Mouse (Mus musculus) heart, embryonic 15.5 days (tissue): ENCODE results near the gene Gdf1. TPM values are rescaled to one million over a fixed set of nuclear protein-coding genes. Genes with fewer than 3 reads are reported as not detected.

ENCODE experiments used
- ATAC-seq: fragments of 200-750 bp; cut with Nextera tagmentation; replicated peaks from 2 replicates; pipeline ENCODE4 v1.8.0; 2017; ENCODE audit warnings: low read depth, moderate TSS enrichment; ENCODE audit not compliant: insufficient number of reproducible peaks, insufficient read depth, low FRiP score
- H3K27ac ChIP-seq: fragments of 300-500 bp; sonication (generic); 2 replicates; pipeline ENCODE4 v1.5.1; 2015; ENCODE audit warnings: mild to moderate bottlenecking, inconsistent platforms
- H3K27me3 ChIP-seq: fragments of 300-500 bp; sonication (generic); 2 replicates; pipeline ENCODE4 v1.6.1; 2015; ENCODE audit warnings: inconsistent platforms
- H3K36me3 ChIP-seq: fragments of 300-500 bp; sonication (generic); 2 replicates; pipeline ENCODE4 v1.6.1; 2015; ENCODE audit warnings: mild to moderate bottlenecking, inconsistent platforms
- H3K4me1 ChIP-seq: fragments of 300-500 bp; sonication (generic); replicated peaks from 2 replicates; pipeline ENCODE4 v1.6.1; 2015; ENCODE audit warnings: inconsistent platforms
- H3K4me2 ChIP-seq: fragments of 300-500 bp; sonication (generic); 2 replicates; pipeline ENCODE4 v1.6.1; 2015; ENCODE audit warnings: inconsistent platforms, mild to moderate bottlenecking, moderate library complexity
- H3K4me3 ChIP-seq: fragments of 300-500 bp; sonication (generic); 2 replicates; pipeline ENCODE4 v1.5.1; 2015; ENCODE audit warnings: mild to moderate bottlenecking, inconsistent platforms
- H3K9ac ChIP-seq: fragments of 300-500 bp; sonication (generic); 2 replicates; pipeline ENCODE4 v1.6.1; 2015; ENCODE audit warnings: mild to moderate bottlenecking, inconsistent platforms
- H3K9me3 ChIP-seq: fragments of 300-500 bp; sonication (generic); replicated peaks from 2 replicates; pipeline ENCODE4 v1.6.1; 2016; ENCODE audit warnings: inconsistent platforms
- WGBS: fragments of 180-500 bp; shearing (Covaris S2); methylation state at CpG from one replicate; pipeline ENCODE4 v1.1.7; 2015; ENCODE audit warnings: mixed read lengths; 5-methylcytosine and 5-hydroxymethylcytosine counted together
- polyA plus RNA-seq: library from polyadenylated mRNA; unstranded; fragments of >200 nt; fragmentation: Nextera tagmentation; extraction: Ambion mirVana; gene quantifications from 2 replicates; pipeline ENCODE4 v1.2.1, GENCODE M21; 2015

Gdf1 gene
- 0.31 and 1.4 TPM in 2 replicates for polyA plus RNA-seq

DNA sequence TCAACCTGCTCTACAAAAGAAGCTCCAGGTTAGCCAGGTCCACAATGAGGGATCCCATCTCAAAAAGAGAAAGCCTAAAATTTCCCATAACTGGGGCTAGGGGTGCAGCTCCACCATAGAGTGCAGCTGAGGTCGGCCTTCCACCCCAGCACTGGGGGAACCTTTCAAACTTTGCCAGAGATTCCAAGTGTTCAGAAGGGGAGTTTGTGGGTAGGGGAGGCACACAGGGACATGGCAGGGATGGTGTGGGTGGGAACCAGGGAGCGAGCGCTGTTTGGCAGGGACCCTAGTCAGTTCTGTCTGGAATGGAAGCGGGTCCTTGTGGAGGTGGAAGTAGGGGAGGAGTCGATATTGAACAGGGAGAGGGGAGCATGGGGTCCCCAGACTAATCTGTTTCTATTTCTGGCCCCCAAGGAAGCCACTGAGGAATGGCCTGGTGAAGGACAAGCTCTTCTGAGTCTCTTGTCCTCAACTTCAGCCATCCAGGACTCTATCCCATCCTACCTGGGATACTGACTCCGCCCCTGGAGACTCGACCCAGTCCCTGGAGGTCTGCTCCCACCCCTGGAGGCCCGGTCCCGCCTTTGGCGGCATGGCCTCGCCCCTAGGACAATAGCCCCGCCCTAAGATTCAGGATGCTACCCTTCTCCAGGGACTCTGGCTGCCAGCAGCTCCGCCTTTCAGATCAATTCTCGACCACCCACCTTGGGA lies at the start of gene Gdf1:
Gene Gdf1, plus strand, starts transcription at position 694 of the 711 bp plus-strand sequence.
- Histone ChIP-seq H3K4me2 (peak within 1 kb of the TSS; percentile 53), H3K27ac (no peak within 1 kb of the TSS), H3K27me3 (peaks cover 19% of the 10 kb centered on the region), H3K4me3 (peak within 1 kb of the TSS; percentile 15), H3K36me3 (peaks cover 31% of the 10 kb centered on the region), H3K4me1 (peaks cover 23% of the 10 kb centered on the region), H3K9me3 (no peaks in the 10 kb centered on the region), H3K9ac (peak within 1 kb of the TSS; percentile 21; the same call in 1 of the 2 replicates)
- 31% methylated on average over 14 of the region's 14 CpGs for WGBS
- ATAC-seq, result no peak

DNA sequence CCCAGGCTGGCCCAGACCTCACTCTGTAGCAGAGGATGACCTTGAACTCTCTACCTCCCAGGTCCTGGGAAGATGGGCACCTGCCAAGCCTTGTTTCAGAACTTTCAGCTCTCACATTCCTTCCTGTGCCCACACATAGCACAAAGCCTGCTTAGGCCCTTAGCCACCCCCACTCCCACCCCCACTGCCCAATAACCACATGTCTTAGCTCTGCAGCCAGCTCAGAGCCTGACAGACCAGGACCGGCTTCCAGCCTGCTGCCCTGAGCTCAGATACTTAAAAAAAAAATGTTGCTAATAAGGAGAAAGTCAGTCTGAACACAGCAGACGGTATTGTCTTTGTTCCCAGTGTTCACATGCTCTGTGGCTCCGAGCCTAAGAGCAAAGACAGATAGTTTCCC lies 48.6 kb upstream of the Gdf1 start:
- H3K4me1 ChIP-seq, result peaks cover 43% of the 10 kb centered on the region
- WGBS, result 43% methylated on average over 3 of the region's 3 CpGs
- H3K36me3 ChIP-seq, result peaks cover 9% of the 10 kb centered on the region
- H3K27me3 ChIP-seq, result no peaks in the 10 kb centered on the region
- no peak overlapping the region for H3K9ac ChIP-seq
- H3K4me2 ChIP-seq, result no peak overlapping the region
- peak overlapping the region; percentile 86; the same call in 1 of the 2 replicates for H3K27ac ChIP-seq
- no peak overlapping the region for H3K4me3 ChIP-seq
- H3K9me3 ChIP-seq, result no peaks in the 10 kb centered on the region
- ATAC-seq, result no peak

DNA sequence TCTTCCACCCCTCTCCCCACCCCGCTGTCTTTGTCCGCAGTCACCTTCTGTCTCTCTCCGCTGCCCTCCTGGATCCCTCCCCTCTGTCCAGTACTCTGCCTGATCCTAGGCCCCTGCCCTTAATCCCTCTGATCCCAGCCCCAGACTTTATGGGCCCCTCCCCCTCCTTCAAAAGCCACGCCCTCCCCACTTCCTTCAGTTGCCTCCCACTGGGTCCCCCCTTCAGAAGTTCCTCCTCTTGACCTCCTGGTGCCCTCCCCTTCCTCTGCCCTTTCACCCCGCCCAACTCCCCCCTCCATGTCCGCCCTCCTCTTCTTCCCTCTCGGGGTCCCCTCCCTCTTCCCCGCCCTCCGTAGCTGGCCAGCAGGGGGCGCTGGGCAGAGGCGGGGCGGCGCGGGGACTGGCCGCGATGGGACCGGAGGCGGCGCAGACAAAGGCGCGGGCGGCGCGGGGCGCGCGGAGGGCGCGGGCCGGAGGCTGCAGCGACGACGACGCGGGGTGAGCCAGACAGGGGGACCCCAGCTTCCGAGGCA lies 46.9 kb upstream of the Gdf1 start, which contains the start of gene Homer3:
Gene Homer3, plus strand, starts transcription at position 225 of the 533 bp plus-strand sequence.
- H3K4me1 ChIP-seq, result peaks cover 43% of the 10 kb centered on the region

DNA sequence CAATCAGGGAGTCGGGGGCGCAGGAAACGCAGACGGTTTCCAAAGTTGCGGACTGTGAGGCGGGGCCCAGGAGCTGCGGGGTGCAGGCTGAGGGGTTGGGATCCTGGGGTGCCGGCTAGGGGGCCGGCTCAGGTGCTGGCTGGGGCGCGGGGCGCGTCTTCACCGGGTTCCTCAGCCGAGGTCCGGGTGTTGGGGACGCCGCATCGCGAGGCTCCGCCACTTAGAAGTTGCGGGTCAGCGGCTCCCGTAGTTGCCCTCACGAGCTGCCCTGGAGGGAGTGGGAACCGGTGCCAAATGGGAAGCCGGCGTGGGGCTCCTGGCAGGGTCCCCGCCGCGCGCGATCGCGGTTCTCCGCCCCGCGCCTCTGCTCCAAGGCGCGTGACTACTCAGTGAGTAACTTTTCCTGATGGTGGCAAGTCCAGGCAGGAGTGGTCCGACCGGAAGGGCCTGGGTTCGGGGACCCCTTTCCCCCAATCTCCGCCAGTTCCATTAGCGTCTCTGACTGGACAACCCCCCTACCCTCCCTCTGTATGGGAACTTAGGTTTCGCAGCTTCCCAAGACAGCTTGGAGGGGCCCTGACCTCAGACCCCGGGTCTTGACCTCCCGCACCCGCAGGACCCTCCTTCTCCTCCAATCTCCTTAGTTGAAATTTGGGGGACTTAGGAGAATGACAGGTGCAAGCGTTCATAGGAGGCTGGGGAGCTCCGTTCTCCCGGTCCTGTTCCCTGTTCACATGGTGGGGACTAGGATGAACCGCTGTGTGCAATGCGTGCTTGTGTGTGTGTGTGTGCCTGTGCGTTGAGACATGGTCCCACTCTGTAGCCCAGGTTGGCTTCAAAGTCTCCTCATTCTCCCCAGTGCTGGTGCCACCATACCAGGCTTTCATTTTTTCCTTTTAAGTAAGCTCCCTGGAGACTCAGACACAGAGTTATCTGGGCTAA lies 46.2 kb upstream of the Gdf1 start:
- Histone ChIP-seq H3K36me3 (peaks cover 29% of the 10 kb centered on the region), H3K27ac (peak overlapping the region; percentile 86), H3K9me3 (no peaks in the 10 kb centered on the region), H3K27me3 (no peaks in the 10 kb centered on the region), H3K4me1 (peaks cover 38% of the 10 kb centered on the region), H3K4me3 (peak overlapping the region; percentile 97), H3K9ac (peak overlapping the region; percentile 96), H3K4me2 (peak overlapping the region; percentile 96)
- WGBS, result 1% methylated on average over 55 of the region's 55 CpGs
- peak; percentile 19 for ATAC-seq

More for the DNA sequence above, 46.9 kb upstream of the Gdf1 start, which contains the start of gene Homer3:
- Histone ChIP-seq H3K36me3 (peaks cover 25% of the 10 kb centered on the region), H3K4me2 (peak within 1 kb of the TSS; percentile 96), H3K4me3 (peak within 1 kb of the TSS; percentile 97), H3K27me3 (no peaks in the 10 kb centered on the region), H3K9me3 (no peaks in the 10 kb centered on the region), H3K27ac (peak within 1 kb of the TSS; percentile 86), H3K9ac (peak within 1 kb of the TSS; percentile 96)
- 2% methylated on average over 36 of the region's 36 CpGs for WGBS
- peak; percentile 87 for ATAC-seq

DNA sequence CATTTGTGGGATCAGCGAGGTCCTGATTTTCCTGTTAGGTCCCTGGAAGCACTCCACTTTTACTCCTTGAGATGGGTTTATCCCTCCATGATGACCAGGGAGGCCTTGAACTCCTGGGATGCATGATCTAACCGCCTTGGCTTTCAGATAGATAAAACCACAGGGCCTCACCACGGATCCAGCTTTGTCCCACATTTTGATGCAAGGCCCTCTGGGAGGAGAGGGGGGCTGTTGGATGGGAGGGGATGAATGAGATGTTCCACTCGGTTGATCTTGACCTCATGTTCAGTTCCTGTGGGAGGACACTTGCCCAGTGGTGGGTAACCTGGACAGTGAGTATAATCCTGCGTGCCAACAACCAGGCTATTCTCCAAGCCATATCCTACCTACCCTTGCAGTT lies 45.2 kb upstream of the Gdf1 start:
- H3K9ac ChIP-seq, result no peak overlapping the region
- no peaks in the 10 kb centered on the region for H3K9me3 ChIP-seq
- peaks cover 31% of the 10 kb centered on the region for H3K36me3 ChIP-seq
- ATAC-seq, result no peak
- peak overlapping the region; percentile 97; the same call in 1 of the 2 replicates for H3K4me3 ChIP-seq
- no peaks in the 10 kb centered on the region for H3K27me3 ChIP-seq
- no peak overlapping the region for H3K27ac ChIP-seq
- peaks cover 28% of the 10 kb centered on the region for H3K4me1 ChIP-seq
- H3K4me2 ChIP-seq, result peak overlapping the region; percentile 96; the same call in 1 of the 2 replicates
- WGBS, result 70% methylated on average over 5 of the region's 5 CpGs

DNA sequence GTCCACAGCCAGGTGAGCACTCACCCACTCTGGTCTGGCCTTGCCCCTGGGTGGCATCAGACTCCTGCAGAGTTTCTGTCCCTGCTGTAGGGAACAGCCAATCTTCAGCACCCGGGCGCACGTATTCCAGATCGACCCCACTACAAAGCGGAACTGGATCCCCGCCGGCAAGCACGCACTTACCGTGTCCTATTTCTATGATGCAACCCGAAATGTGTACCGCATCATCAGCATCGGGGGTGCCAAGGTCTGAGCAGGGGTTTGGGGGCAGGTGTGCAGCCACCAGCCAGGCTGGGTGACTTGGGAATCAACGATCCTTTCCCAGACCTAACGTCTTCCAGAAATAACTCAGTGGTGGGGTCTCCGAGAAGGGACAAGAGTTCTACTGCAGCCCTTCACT lies 44.3 kb upstream of the Gdf1 start:
- no peak overlapping the region for H3K27ac ChIP-seq
- no peak overlapping the region for H3K9ac ChIP-seq
- H3K27me3 ChIP-seq, result no peaks in the 10 kb centered on the region
- H3K4me1 ChIP-seq, result peaks cover 26% of the 10 kb centered on the region
- no peak for ATAC-seq
- peaks cover 34% of the 10 kb centered on the region for H3K36me3 ChIP-seq
- WGBS, result 91% methylated on average over 15 of the region's 15 CpGs
- H3K4me2 ChIP-seq, result no peak overlapping the region
- H3K4me3 ChIP-seq, result no peak overlapping the region
- H3K9me3 ChIP-seq, result no peaks in the 10 kb centered on the region

DNA sequence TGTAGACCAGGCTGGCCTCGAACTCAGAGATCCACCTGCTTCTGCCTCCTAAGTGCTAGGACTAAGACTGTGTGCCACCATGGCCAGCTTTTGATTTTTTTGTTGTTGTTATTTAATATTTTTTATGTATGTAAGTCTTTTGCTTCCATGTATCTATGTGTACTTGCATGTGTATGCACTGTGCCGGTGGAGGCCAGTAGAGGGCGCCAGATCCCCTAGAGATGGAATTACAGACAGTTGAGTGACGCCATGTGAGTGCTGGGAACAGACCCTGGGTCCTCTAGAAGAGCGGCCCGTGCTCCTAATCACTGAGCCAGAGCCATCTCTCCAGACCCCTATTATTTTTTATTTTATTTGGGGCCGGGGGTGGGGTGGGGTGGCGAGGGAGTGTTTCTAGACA lies 42.9 kb upstream of the Gdf1 start:
- H3K4me3 ChIP-seq, result no peak overlapping the region
- no peak overlapping the region for H3K9ac ChIP-seq
- no peaks in the 10 kb centered on the region for H3K9me3 ChIP-seq
- no peak overlapping the region for H3K27ac ChIP-seq
- no peaks in the 10 kb centered on the region for H3K27me3 ChIP-seq
- peaks cover 48% of the 10 kb centered on the region for H3K36me3 ChIP-seq
- no peak overlapping the region for H3K4me2 ChIP-seq
- ATAC-seq, result no peak
- WGBS, result 84% methylated on average over 8 of the region's 8 CpGs
- peaks cover 13% of the 10 kb centered on the region for H3K4me1 ChIP-seq

DNA sequence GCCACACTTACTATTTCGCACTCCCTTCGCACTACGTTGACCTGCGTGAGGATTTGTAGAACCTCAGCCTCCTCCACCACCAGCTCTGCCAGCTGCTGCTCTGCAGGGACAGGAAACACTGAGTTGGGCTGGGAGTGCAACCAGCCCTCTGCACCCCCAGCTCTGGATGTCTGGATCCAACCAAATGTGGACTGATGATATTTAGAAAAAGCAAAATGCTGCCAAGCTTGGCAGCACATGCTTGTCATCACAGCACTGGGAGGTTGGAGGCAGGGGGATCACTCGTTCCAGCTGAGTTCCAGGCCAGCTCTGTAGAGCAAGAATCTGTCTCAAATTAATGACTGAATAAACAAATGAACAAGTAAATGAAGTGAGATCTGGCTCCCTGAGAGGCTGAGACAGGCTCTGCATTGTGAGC lies 35.6 kb upstream of the Gdf1 start:
- Histone ChIP-seq H3K27me3 (no peaks in the 10 kb centered on the region), H3K27ac (peak overlapping the region; percentile 33; the same call in 1 of the 2 replicates), H3K36me3 (peaks cover 79% of the 10 kb centered on the region), H3K4me2 (no peak overlapping the region), H3K9me3 (no peaks in the 10 kb centered on the region), H3K4me3 (no peak overlapping the region), H3K9ac (no peak overlapping the region; the same call in 1 of the 2 replicates), H3K4me1 (peaks cover 5% of the 10 kb centered on the region; the same call in 1 of the 2 replicates)
- ATAC-seq, result no peak; the same call in 1 of the 2 replicates
- WGBS, result 56% methylated on average over 5 of the region's 5 CpGs

DNA sequence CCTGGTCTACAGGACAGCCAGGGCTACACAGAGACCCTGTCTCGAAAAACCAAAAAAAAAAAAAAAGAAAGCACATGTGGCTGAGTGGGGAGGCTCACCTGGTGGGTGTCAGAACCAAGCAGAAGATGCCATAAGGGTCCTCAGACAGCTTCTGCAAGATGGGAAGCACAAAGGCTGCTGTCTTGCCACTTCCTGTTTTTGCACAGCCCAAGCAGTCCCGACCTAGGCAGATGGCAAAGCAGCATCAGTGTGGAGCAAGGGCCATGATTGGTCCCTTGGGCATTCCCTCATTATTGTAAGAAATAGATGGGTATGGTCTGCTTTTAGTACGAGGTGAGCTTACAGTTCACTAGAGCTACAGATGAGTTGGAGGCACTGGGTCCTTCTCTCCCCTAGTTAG lies 28.7 kb upstream of the Gdf1 start:
- H3K36me3 ChIP-seq, result peaks cover 50% of the 10 kb centered on the region
- 82% methylated on average over 3 of the region's 3 CpGs for WGBS
- 0 out of 2 replicates have a peak overlapping the region, but pooled peaks have one; percentile 64 for H3K4me3 ChIP-seq
- no peak overlapping the region for H3K9ac ChIP-seq
- ATAC-seq, result no peak
- H3K27ac ChIP-seq, result no peak overlapping the region
- H3K4me2 ChIP-seq, result no peak overlapping the region
- H3K4me1 ChIP-seq, result peaks cover 28% of the 10 kb centered on the region
- no peaks in the 10 kb centered on the region for H3K9me3 ChIP-seq
- H3K27me3 ChIP-seq, result no peaks in the 10 kb centered on the region

DNA sequence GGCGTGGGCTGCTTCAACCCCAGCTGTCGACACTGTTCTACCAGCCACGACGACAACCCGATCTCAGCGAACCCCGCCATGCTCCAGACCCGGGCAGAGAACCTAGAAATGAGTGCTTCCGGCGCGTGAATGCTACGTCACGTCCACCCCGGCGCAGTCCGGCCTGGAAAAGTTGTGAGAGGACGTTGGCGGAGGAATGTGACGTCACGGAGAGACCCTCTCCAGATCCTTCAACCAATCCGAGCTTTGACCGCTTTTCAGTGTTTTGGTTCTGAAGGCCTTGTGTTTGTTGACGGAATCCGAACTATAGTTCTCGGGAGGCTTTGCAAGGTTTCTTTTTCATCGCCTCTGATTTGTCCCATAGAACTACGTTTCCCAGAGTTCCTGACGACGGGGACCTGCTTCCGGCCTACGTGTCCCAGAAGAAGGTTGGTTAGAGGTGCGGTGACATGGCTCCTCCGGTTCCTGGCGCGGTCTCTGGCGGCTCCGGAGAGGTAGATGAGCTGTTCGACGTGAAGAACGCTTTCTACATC lies 27.2 kb upstream of the Gdf1 start, which contains the start of the genes Ddx49 and Cope:
Gene Ddx49, minus strand, starts transcription at position 132 of the 533 bp plus-strand sequence.
Gene Cope, plus strand, starts transcription at position 161 of the 533 bp plus-strand sequence.
- peak within 1 kb of the TSS; percentile 64 for H3K4me3 ChIP-seq
- peak within 1 kb of the TSS; percentile 63 for H3K27ac ChIP-seq
- peak within 1 kb of the TSS; percentile 85 for H3K4me2 ChIP-seq
- peak within 1 kb of the TSS; percentile 75 for H3K9ac ChIP-seq
- ATAC-seq, result peak; percentile 86
- under 1% methylated on average over 40 of the region's 40 CpGs for WGBS
- peaks cover 26% of the 10 kb centered on the region for H3K4me1 ChIP-seq
- no peaks in the 10 kb centered on the region for H3K9me3 ChIP-seq
- no peaks in the 10 kb centered on the region for H3K27me3 ChIP-seq
- peaks cover 48% of the 10 kb centered on the region for H3K36me3 ChIP-seq
